Mouse (Mus musculus) small intestine, adult 2 months (tissue): Measurements from ENCODE around the gene Cpm.
A peak's percentile ranks its signal among the peaks of the same experiment; 100 is the strongest.

ENCODE experiments used
- CTCF ChIP-seq: fragments of 200-500 bp; IDR thresholded peaks from 2 replicates; pipeline ENCODE4 v1.5.1; 2012; ENCODE audit warnings: low read depth, mild to moderate bottlenecking, control low read depth, inconsistent platforms, low read length, moderate library complexity, mixed read lengths; ENCODE audit not compliant: insufficient replicate concordance, insufficient read length; ENCODE audit errors: extremely low read depth
- POLR2A ChIP-seq: fragments of 200-500 bp; IDR thresholded peaks from 2 replicates; pipeline ENCODE4 v1.6.1; 2012; ENCODE audit warnings: low read depth, mild to moderate bottlenecking, control low read depth, inconsistent platforms, low read length, moderate library complexity

- TF ChIP-seq CTCF (peak; percentile 81; the same call in 1 of the 2 replicates), POLR2A (no peak)
Measured at GRCm38 (mm10) chr10:117731244-117732101, 102.2 kb downstream of the Cpm start.
